Mouse (Mus musculus) layer of hippocampus, adult 9-10 months (tissue): ENCODE results near the gene Eng.

Source experiments
- DNase-seq: peaks from one replicate; pipeline ENCODE4 v3.0.0; 2022; ENCODE audit warnings: low spot score

The Eng gene

GRCm38 (mm10) chr2:32644799-32645475 lies 1.5 kb upstream of the Eng start:
- DNase-seq, result no peak

GRCm38 (mm10) chr2:32645647-32646046 lies 748 bp upstream of the Eng start:
- no peak for DNase-seq

- no peak for DNase-seq
Measured at GRCm38 (mm10) chr2:32647366-32647765, 971 bp downstream of the Eng start.

GRCm38 (mm10) chr2:32653764-32654163 lies 7.4 kb downstream of the Eng start:
- DNase-seq, result no peak

- DNase-seq, result no peak
Measured at GRCm38 (mm10) chr2:32654743-32655393, 8.5 kb downstream of the Eng start.

GRCm38 (mm10) chr2:32655394-32655744 lies 9.0 kb downstream of the Eng start:
- no peak for DNase-seq

- no peak for DNase-seq
Measured at GRCm38 (mm10) chr2:32655826-32656225, 9.4 kb downstream of the Eng start.

GRCm38 (mm10) chr2:32658873-32659272 lies 12.5 kb downstream of the Eng start:
- DNase-seq, result no peak

- DNase-seq, result no peak
Measured at GRCm38 (mm10) chr2:32661509-32662107, 15.2 kb downstream of the Eng start.

- DNase-seq, result no peak
Measured at GRCm38 (mm10) chr2:32662291-32662690, 15.9 kb downstream of the Eng start.

GRCm38 (mm10) chr2:32665345-32665744 lies 18.9 kb downstream of the Eng start:
- no peak for DNase-seq

- no peak for DNase-seq
Measured at GRCm38 (mm10) chr2:32665853-32666252, 19.5 kb downstream of the Eng start.

GRCm38 (mm10) chr2:32667775-32668174 lies 21.4 kb downstream of the Eng start:
- no peak for DNase-seq

GRCm38 (mm10) chr2:32668176-32668575 lies 21.8 kb downstream of the Eng start:
- no peak for DNase-seq

- no peak for DNase-seq
Measured at GRCm38 (mm10) chr2:32669876-32670275, 23.5 kb downstream of the Eng start.

- no peak for DNase-seq
Measured at GRCm38 (mm10) chr2:32671147-32671546, 24.8 kb downstream of the Eng start.

GRCm38 (mm10) chr2:32671907-32672595 lies 25.7 kb downstream of the Eng start:
- no peak for DNase-seq

GRCm38 (mm10) chr2:32673176-32673917 lies 27.0 kb downstream of the Eng start:
- no peak for DNase-seq

- DNase-seq, result no peak
Measured at GRCm38 (mm10) chr2:32676821-32677220, 30.4 kb downstream of the Eng start.

- no peak for DNase-seq
Measured at GRCm38 (mm10) chr2:32677683-32678082, 31.3 kb downstream of the Eng start.

- DNase-seq, result no peak
Measured at GRCm38 (mm10) chr2:32680051-32680451, 33.7 kb downstream of the Eng start.

GRCm38 (mm10) chr2:32680961-32681650 lies 34.7 kb downstream of the Eng start:
- DNase-seq, result no peak
